Mouse (Mus musculus) lung, embryonic 16.5 days (tissue): ENCODE data around the gene Gjb4. TPM values are rescaled to one million over a fixed set of nuclear protein-coding genes. Genes with fewer than 3 reads are reported as not detected.

Experiments
- ATAC-seq: fragments of 200-750 bp; cut with Nextera tagmentation; 2 replicates; pipeline ENCODE4 v1.8.0; 2017; ENCODE audit warnings: low read depth, mild to moderate bottlenecking, moderate library complexity
- H3K27ac ChIP-seq: fragments of 300-500 bp; sonication (generic); 2 replicates; pipeline ENCODE4 v1.5.1; 2014; ENCODE audit warnings: mild to moderate bottlenecking, control low read depth, low read length
- H3K27me3 ChIP-seq: fragments of 300-500 bp; sonication (generic); 2 replicates; pipeline ENCODE4 v1.6.1; 2014; ENCODE audit warnings: low read depth, low read length, mixed read lengths; ENCODE audit not compliant: control insufficient read depth, insufficient read depth
- H3K36me3 ChIP-seq: fragments of 300-500 bp; sonication (generic); 2 replicates; pipeline ENCODE4 v1.6.1; 2014; ENCODE audit warnings: low read length; ENCODE audit not compliant: control insufficient read depth, insufficient read depth
- H3K4me1 ChIP-seq: fragments of 300-500 bp; sonication (generic); replicated peaks from 2 replicates; pipeline ENCODE4 v1.6.1; 2014; ENCODE audit warnings: low read length, mixed read lengths; ENCODE audit not compliant: control insufficient read depth, insufficient read depth
- H3K4me2 ChIP-seq: fragments of 300-500 bp; sonication (generic); 2 replicates; pipeline ENCODE4 v1.6.1; 2014; ENCODE audit warnings: low read depth, low read length, control low read depth
- H3K4me3 ChIP-seq: fragments of 300-500 bp; sonication (generic); 2 replicates; pipeline ENCODE4 v1.5.1; 2014; ENCODE audit warnings: mild to moderate bottlenecking, low read length, control low read depth
- H3K9ac ChIP-seq: fragments of 300-500 bp; sonication (generic); 2 replicates; pipeline ENCODE4 v1.6.1; 2014; ENCODE audit warnings: low read length, control low read depth
- H3K9me3 ChIP-seq: fragments of 300-500 bp; sonication (generic); 2 replicates; pipeline ENCODE4 v1.6.1; 2016; ENCODE audit warnings: low read length; ENCODE audit not compliant: control insufficient read depth
- WGBS: fragments of 180-500 bp; shearing (Covaris S2); extraction: QIAGEN DNeasy Blood & Tissue Kit; methylation state at CpG from one replicate; pipeline ENCODE4 v1.1.7; 2014; 5-methylcytosine and 5-hydroxymethylcytosine counted together
- polyA plus RNA-seq: library from polyadenylated mRNA; unstranded; fragments of >200 nt; fragmentation: Nextera tagmentation; extraction: Ambion mirVana; gene quantifications from 2 replicates; pipeline ENCODE4 v1.2.1, GENCODE M21; 2015

Gjb4 gene
- 0.20 TPM in 1 of 2 replicates, not detected in the other for polyA plus RNA-seq

- 45% methylated on average over 8 of the region's 8 CpGs for WGBS
- H3K27ac ChIP-seq: no peak within 1 kb of the TSS
- no peak for ATAC-seq
Observed at GRCm38 (mm10) chr4:127353951-127354438, at the start of gene Gjb4. Gene Gjb4 (minus strand): TSS chr4:127354081.

GRCm38 (mm10) chr4:127402614-127403013, 48.7 kb upstream of the Gjb4 start:
- no peak for ATAC-seq
- Histone ChIP-seq H3K36me3 (no peaks in the 10 kb centered on the region), H3K27me3 (no peaks in the 10 kb centered on the region), H3K9ac (no peak overlapping the region), H3K4me2 (no peak overlapping the region), H3K4me3 (no peak overlapping the region), H3K9me3 (no peaks in the 10 kb centered on the region), H3K27ac (no peak overlapping the region), H3K4me1 (no peaks in the 10 kb centered on the region)
- WGBS: 70% methylated on average over 3 of the region's 3 CpGs

More at GRCm38 (mm10) chr4:127353951-127354438, at the start of gene Gjb4:
- Histone ChIP-seq H3K9ac (no peak within 1 kb of the TSS), H3K4me1 (peaks cover 8% of the 10 kb centered on the region), H3K4me3 (no peak within 1 kb of the TSS), H3K9me3 (no peaks in the 10 kb centered on the region), H3K36me3 (no peaks in the 10 kb centered on the region), H3K4me2 (no peak within 1 kb of the TSS), H3K27me3 (no peaks in the 10 kb centered on the region)

GRCm38 (mm10) chr4:127402166-127402565, 48.3 kb upstream of the Gjb4 start:
- Histone ChIP-seq H3K4me1 (no peaks in the 10 kb centered on the region), H3K36me3 (no peaks in the 10 kb centered on the region), H3K9me3 (no peaks in the 10 kb centered on the region), H3K4me3 (no peak overlapping the region), H3K9ac (no peak overlapping the region), H3K27ac (no peak overlapping the region), H3K27me3 (no peaks in the 10 kb centered on the region), H3K4me2 (no peak overlapping the region)
- no peak for ATAC-seq
- WGBS: 85% methylated on average over 4 of the region's 4 CpGs

- no peak overlapping the region for H3K27ac ChIP-seq
- no peak overlapping the region for H3K4me3 ChIP-seq
- no peak overlapping the region for H3K4me2 ChIP-seq
- H3K9me3 ChIP-seq: no peaks in the 10 kb centered on the region
- H3K4me1 ChIP-seq: no peaks in the 10 kb centered on the region
- H3K36me3 ChIP-seq: no peaks in the 10 kb centered on the region
- no peak for ATAC-seq
- 39% methylated on average over 11 of the region's 11 CpGs for WGBS
- no peaks in the 10 kb centered on the region for H3K27me3 ChIP-seq
- H3K9ac ChIP-seq: no peak overlapping the region
Observed at GRCm38 (mm10) chr4:127400165-127401145, 46.6 kb upstream of the Gjb4 start.

GRCm38 (mm10) chr4:127395591-127395990, 41.7 kb upstream of the Gjb4 start:
- Histone ChIP-seq H3K36me3 (no peaks in the 10 kb centered on the region), H3K27ac (no peak overlapping the region), H3K9me3 (no peaks in the 10 kb centered on the region), H3K4me1 (no peaks in the 10 kb centered on the region), H3K27me3 (no peaks in the 10 kb centered on the region), H3K4me3 (no peak overlapping the region), H3K4me2 (no peak overlapping the region), H3K9ac (no peak overlapping the region)
- 35% methylated on average over 4 of the region's 4 CpGs for WGBS
- ATAC-seq: peak; percentile 41; the same call in 1 of the 2 replicates

GRCm38 (mm10) chr4:127389645-127390044, 35.8 kb upstream of the Gjb4 start:
- no peaks in the 10 kb centered on the region for H3K36me3 ChIP-seq
- no peaks in the 10 kb centered on the region for H3K9me3 ChIP-seq
- no peaks in the 10 kb centered on the region; the same call in 1 of the 2 replicates for H3K4me1 ChIP-seq
- no peak overlapping the region for H3K27ac ChIP-seq
- peaks cover 3% of the 10 kb centered on the region; the same call in 1 of the 2 replicates for H3K27me3 ChIP-seq
- no peak for ATAC-seq
- 31% methylated on average over 13 of the region's 13 CpGs for WGBS
- no peak overlapping the region for H3K9ac ChIP-seq
- no peak overlapping the region for H3K4me3 ChIP-seq
- no peak overlapping the region for H3K4me2 ChIP-seq

GRCm38 (mm10) chr4:127377344-127377743, 23.5 kb upstream of the Gjb4 start:
- no peak for ATAC-seq
- no peaks in the 10 kb centered on the region for H3K4me1 ChIP-seq
- no peaks in the 10 kb centered on the region for H3K36me3 ChIP-seq
- H3K4me3 ChIP-seq: no peak overlapping the region
- 33% methylated on average over 4 of the region's 4 CpGs for WGBS
- H3K27me3 ChIP-seq: no peaks in the 10 kb centered on the region
- H3K4me2 ChIP-seq: no peak overlapping the region
- no peaks in the 10 kb centered on the region for H3K9me3 ChIP-seq
- no peak overlapping the region for H3K9ac ChIP-seq
- no peak overlapping the region for H3K27ac ChIP-seq

GRCm38 (mm10) chr4:127375541-127376177, 21.8 kb upstream of the Gjb4 start:
- H3K4me2 ChIP-seq: no peak overlapping the region
- ATAC-seq: no peak
- H3K4me3 ChIP-seq: no peak overlapping the region
- H3K36me3 ChIP-seq: no peaks in the 10 kb centered on the region
- no peaks in the 10 kb centered on the region for H3K4me1 ChIP-seq
- no peaks in the 10 kb centered on the region for H3K9me3 ChIP-seq
- no peak overlapping the region for H3K9ac ChIP-seq
- 79% methylated on average over 17 of the region's 17 CpGs for WGBS
- no peak overlapping the region for H3K27ac ChIP-seq
- no peaks in the 10 kb centered on the region for H3K27me3 ChIP-seq

GRCm38 (mm10) chr4:127374645-127375044, 20.8 kb upstream of the Gjb4 start:
- Histone ChIP-seq H3K9ac (no peak overlapping the region), H3K27ac (no peak overlapping the region), H3K36me3 (no peaks in the 10 kb centered on the region), H3K9me3 (no peaks in the 10 kb centered on the region), H3K4me3 (no peak overlapping the region), H3K27me3 (no peaks in the 10 kb centered on the region), H3K4me1 (no peaks in the 10 kb centered on the region), H3K4me2 (no peak overlapping the region)
- no peak for ATAC-seq
- 87% methylated on average over 4 of the region's 4 CpGs for WGBS
